Mouse (Mus musculus) E14TG2a.4 (cell line): Measurements from ENCODE around the gene Ubac2.

Source experiments
- CTCF ChIP-seq: conservative IDR thresholded peaks from 2 replicates; pipeline ENCODE4 v1.5.1; 2014; ENCODE audit warnings: low read length
- NANOG ChIP-seq: IDR thresholded peaks from 2 replicates; pipeline ENCODE4 v1.6.1; 2014; ENCODE audit warnings: borderline replicate concordance, low read length, mixed read lengths
- POU5F1 ChIP-seq: IDR thresholded peaks from 2 replicates; pipeline ENCODE4 v1.6.1; 2014; ENCODE audit warnings: low read length, borderline replicate concordance

DNA sequence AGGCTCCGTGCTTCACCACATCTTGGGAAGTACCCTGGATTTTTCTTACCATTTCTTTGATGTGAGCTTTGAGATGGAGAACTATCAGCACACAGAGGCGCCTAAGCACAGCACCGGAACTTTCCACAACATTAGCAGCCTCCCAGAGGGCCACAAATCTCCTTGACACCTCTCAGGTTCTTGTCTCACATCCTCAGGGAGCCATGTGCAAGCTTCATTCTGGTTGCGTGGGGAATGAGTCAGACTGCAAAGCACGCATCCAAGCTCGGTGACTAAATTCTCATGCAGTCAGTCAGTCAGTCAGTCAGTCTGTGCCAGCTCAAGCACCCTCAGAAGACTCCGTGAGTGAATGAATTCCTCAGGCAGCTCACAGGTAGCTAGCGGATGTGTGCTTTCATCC is 25.9 kb upstream of the Ubac2 start:
- no peak for TF ChIP-seq NANOG
- no peak for TF ChIP-seq CTCF
- no peak for TF ChIP-seq POU5F1
